Mouse (Mus musculus) C2C12 (cell line): ENCODE results near the gene Ppard. TPM values are rescaled to one million over a fixed set of nuclear protein-coding genes. Genes with fewer than 3 reads are reported as not detected.

ENCODE experiments used
- H3K27me3 ChIP-seq: one replicate; pipeline ENCODE4 v1.6.1; 2011; ENCODE audit not compliant: control insufficient read depth, insufficient read depth, insufficient read length
- H3K36me3 ChIP-seq: one replicate; pipeline ENCODE4 v1.6.1; 2011; ENCODE audit not compliant: control insufficient read depth, insufficient read depth
- H3K4me3 ChIP-seq: one replicate; pipeline ENCODE4 v1.5.1; 2011; ENCODE audit warnings: mild to moderate bottlenecking, control low read depth; ENCODE audit not compliant: poor library complexity, insufficient read depth, severe bottlenecking
- H3K79me2 ChIP-seq: one replicate; pipeline ENCODE4 v1.6.1; 2011; ENCODE audit not compliant: control insufficient read depth, insufficient read depth
- H3K79me3 ChIP-seq: one replicate; pipeline ENCODE4 v1.6.1; 2011; ENCODE audit warnings: low read depth, control low read depth
- H3ac ChIP-seq: one replicate; pipeline ENCODE3; 2011; ENCODE audit warnings: low read depth; ENCODE audit not compliant: control insufficient read depth, insufficient read length
- CEBPB ChIP-seq: IDR thresholded peaks from one replicate; pipeline ENCODE4 v1.6.1; 2011; ENCODE audit warnings: low read depth, mild to moderate bottlenecking, control low read depth, moderate library complexity
- CTCF ChIP-seq: IDR thresholded peaks from one replicate; pipeline ENCODE4 v1.5.1; 2011; ENCODE audit not compliant: control insufficient read depth, insufficient read depth, insufficient read length
- FOSL1 ChIP-seq: IDR thresholded peaks from one replicate; pipeline ENCODE4 v1.8.0; 2011; ENCODE audit warnings: mild to moderate bottlenecking, low read length; ENCODE audit not compliant: poor library complexity, insufficient read depth, severe bottlenecking
- MAX ChIP-seq: IDR thresholded peaks from one replicate; pipeline ENCODE4 v1.6.1; 2011; ENCODE audit warnings: mild to moderate bottlenecking, control low read depth
- MYOD1 ChIP-seq: IDR thresholded peaks from one replicate; pipeline ENCODE4 v1.6.1; 2011; ENCODE audit warnings: low read depth; ENCODE audit not compliant: control insufficient read depth, insufficient read length
- MYOG ChIP-seq: IDR thresholded peaks from one replicate; pipeline ENCODE4 v1.6.1; 2011; ENCODE audit not compliant: control insufficient read depth, insufficient read length; ENCODE audit errors: extremely low read depth
- USF1 ChIP-seq: IDR thresholded peaks from one replicate; pipeline ENCODE4 v1.6.1; 2011; ENCODE audit warnings: low read depth, mild to moderate bottlenecking, control low read depth, moderate library complexity
- polyA plus RNA-seq: library from polyadenylated mRNA; unstranded; fragments of >200 nt; fragmentation: generic; extraction: Trizol; gene quantifications from one replicate; pipeline ENCODE4 v1.2.1, GENCODE M21; 2012; ENCODE audit warnings: missing spikeins

The Ppard gene
- polyA plus RNA-seq, 1 experiment = 24.7 TPM

GRCm38 (mm10) chr17:28231026-28231736 lies 1.3 kb upstream of the Ppard start:
- Histone ChIP-seq H3K36me3 (no peaks in the 10 kb centered on the region), H3K27me3 (no peaks in the 10 kb centered on the region)
- TF ChIP-seq USF1 = no peak
- no peak for TF ChIP-seq MYOD1
- TF ChIP-seq MYOG = no peak
- TF ChIP-seq CTCF = no peak
- TF ChIP-seq MAX = no peak
- no peak for TF ChIP-seq FOSL1
- TF ChIP-seq CEBPB = no peak

GRCm38 (mm10) chr17:28233091-28233731 lies 711 bp downstream of the Ppard start:
- TF ChIP-seq USF1 = no peak
- H3K4me3 ChIP-seq = peak overlapping the region; percentile 97
- peaks cover 56% of the 10 kb centered on the region for H3K79me2 ChIP-seq
- peaks cover 5% of the 10 kb centered on the region for H3K36me3 ChIP-seq
- H3K79me3 ChIP-seq = peaks cover 39% of the 10 kb centered on the region
- H3ac ChIP-seq = peak overlapping the region; percentile 84
- no peaks in the 10 kb centered on the region for H3K27me3 ChIP-seq

More at GRCm38 (mm10) chr17:28231026-28231736, 1.3 kb upstream of the Ppard start:
- Histone ChIP-seq H3K79me3 (peaks cover 30% of the 10 kb centered on the region), H3K4me3 (no peak overlapping the region), H3K79me2 (peaks cover 36% of the 10 kb centered on the region), H3ac (no peak overlapping the region)

DNA sequence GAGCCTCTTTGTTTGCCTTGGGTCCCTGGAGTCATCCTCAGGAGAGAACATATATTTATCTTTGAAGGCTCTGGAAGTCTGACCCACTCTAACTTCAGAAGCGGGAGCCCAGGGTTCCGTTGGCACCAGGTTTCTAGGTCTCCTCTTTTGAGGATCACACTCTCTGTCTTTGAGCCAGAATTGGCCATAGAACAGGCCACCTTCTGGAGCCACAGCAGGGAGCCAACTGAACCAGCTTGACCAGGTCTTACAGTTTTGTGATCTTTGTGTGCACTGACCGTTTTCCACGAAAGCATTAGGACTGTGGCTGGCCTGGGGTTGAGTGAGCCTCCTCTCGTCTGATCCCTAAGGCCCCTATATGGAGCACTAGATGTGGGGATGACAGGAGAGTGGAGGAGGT lies 2.1 kb downstream of the Ppard start:
- Histone ChIP-seq H3K79me2 (peaks cover 67% of the 10 kb centered on the region), H3K4me3 (no peak overlapping the region), H3ac (no peak overlapping the region), H3K79me3 (peaks cover 45% of the 10 kb centered on the region), H3K36me3 (peaks cover 18% of the 10 kb centered on the region), H3K27me3 (no peaks in the 10 kb centered on the region)
- TF ChIP-seq MAX = no peak
- TF ChIP-seq MYOD1 = no peak
- no peak for TF ChIP-seq CTCF
- no peak for TF ChIP-seq MYOG
- TF ChIP-seq USF1 = no peak

- Histone ChIP-seq H3K4me3 (no peak overlapping the region), H3ac (peak overlapping the region; percentile 13), H3K36me3 (peaks cover 33% of the 10 kb centered on the region), H3K27me3 (no peaks in the 10 kb centered on the region), H3K79me2 (peaks cover 81% of the 10 kb centered on the region), H3K79me3 (peaks cover 49% of the 10 kb centered on the region)
- TF ChIP-seq USF1 = no peak
Observed at GRCm38 (mm10) chr17:28235982-28236635, 3.6 kb downstream of the Ppard start.

- H3K79me2 ChIP-seq = peaks cover 85% of the 10 kb centered on the region
- TF ChIP-seq CEBPB (peak; percentile 38), CTCF (no peak), MAX (peak; percentile 33)
- no peak overlapping the region for H3K4me3 ChIP-seq
Observed at GRCm38 (mm10) chr17:28236636-28237015, 4.1 kb downstream of the Ppard start.

GRCm38 (mm10) chr17:28237362-28237761 lies 4.9 kb downstream of the Ppard start:
- peaks cover 45% of the 10 kb centered on the region for H3K36me3 ChIP-seq

More at GRCm38 (mm10) chr17:28236636-28237015, 4.1 kb downstream of the Ppard start:
- no peaks in the 10 kb centered on the region for H3K27me3 ChIP-seq
- no peak overlapping the region for H3ac ChIP-seq
- H3K36me3 ChIP-seq = peaks cover 37% of the 10 kb centered on the region
- H3K79me3 ChIP-seq = peaks cover 49% of the 10 kb centered on the region

More at GRCm38 (mm10) chr17:28237362-28237761, 4.9 kb downstream of the Ppard start:
- peaks cover 92% of the 10 kb centered on the region for H3K79me2 ChIP-seq
- H3K4me3 ChIP-seq = no peak overlapping the region
- no peak for TF ChIP-seq MYOD1
- TF ChIP-seq MYOG = no peak
- no peak for TF ChIP-seq MAX
- no peak for TF ChIP-seq CEBPB
- no peak for TF ChIP-seq FOSL1
- no peak for TF ChIP-seq USF1
- TF ChIP-seq CTCF = no peak
- no peak overlapping the region for H3ac ChIP-seq
- H3K27me3 ChIP-seq = no peaks in the 10 kb centered on the region
- peaks cover 49% of the 10 kb centered on the region for H3K79me3 ChIP-seq
